Mouse (Mus musculus) embryonic facial prominence, embryonic 12.5 days (tissue): ENCODE results near the gene Atf7ip. TPM values are rescaled to one million over a fixed set of nuclear protein-coding genes. Genes with fewer than 3 reads are reported as not detected.

ENCODE experiments used
- ATAC-seq: fragments of 200-750 bp; cut with Nextera tagmentation; 2 replicates; pipeline ENCODE4 v1.8.0; 2017; ENCODE audit not compliant: insufficient number of reproducible peaks, insufficient read depth, low FRiP score, low TSS enrichment
- H3K27ac ChIP-seq: fragments of 300-500 bp; sonication (generic); 2 replicates; pipeline ENCODE4 v1.5.1; 2016; ENCODE audit warnings: mild to moderate bottlenecking
- H3K27me3 ChIP-seq: fragments of 300-500 bp; sonication (generic); 2 replicates; pipeline ENCODE4 v1.6.1; 2016; ENCODE audit warnings: mild to moderate bottlenecking, moderate library complexity
- H3K36me3 ChIP-seq: fragments of 300-500 bp; sonication (generic); 2 replicates; pipeline ENCODE4 v1.6.1; 2016; ENCODE audit warnings: mild to moderate bottlenecking
- H3K4me1 ChIP-seq: fragments of 300-500 bp; sonication (generic); 2 replicates; pipeline ENCODE4 v1.6.1; 2016
- H3K4me2 ChIP-seq: fragments of 300-500 bp; sonication (generic); replicated peaks from 2 replicates; pipeline ENCODE4 v1.6.1; 2016; ENCODE audit warnings: mild to moderate bottlenecking, moderate library complexity
- H3K4me3 ChIP-seq: fragments of 300-500 bp; sonication (generic); 2 replicates; pipeline ENCODE4 v1.5.1; 2016; ENCODE audit warnings: mild to moderate bottlenecking
- H3K9ac ChIP-seq: fragments of 300-500 bp; sonication (generic); 2 replicates; pipeline ENCODE4 v1.6.1; 2016; ENCODE audit warnings: mild to moderate bottlenecking, moderate library complexity
- H3K9me3 ChIP-seq: fragments of 300-500 bp; sonication (generic); 2 replicates; pipeline ENCODE4 v1.6.1; 2016; ENCODE audit warnings: mild to moderate bottlenecking, moderate library complexity
- WGBS: fragments of 180-500 bp; shearing (Covaris S2); methylation state at CpG from one replicate; pipeline ENCODE4 v1.1.7; 2016; 5-methylcytosine and 5-hydroxymethylcytosine counted together
- polyA plus RNA-seq: library from polyadenylated mRNA; unstranded; fragments of >200 nt; fragmentation: Nextera tagmentation; extraction: Ambion mirVana; gene quantifications from 2 replicates; pipeline ENCODE4 v1.2.1, GENCODE M21; 2016

The Atf7ip gene
- polyA plus RNA-seq, 1 experiment from 2014 or later = 55.1 TPM

- Histone ChIP-seq H3K4me1 (no peaks in the 10 kb centered on the region), H3K27ac (no peak overlapping the region)
These were observed 18.4 kb upstream of the Atf7ip start for GRCm38 (mm10) chr6:136487554-136487950.

GRCm38 (mm10) chr6:136489899-136490298 lies 16.1 kb upstream of the Atf7ip start:
- no peak overlapping the region for H3K4me3 ChIP-seq
- no peak overlapping the region for H3K9ac ChIP-seq
- no peaks in the 10 kb centered on the region for H3K9me3 ChIP-seq
- no peak overlapping the region for H3K27ac ChIP-seq
- H3K4me1 ChIP-seq = no peaks in the 10 kb centered on the region
- H3K4me2 ChIP-seq = no peak overlapping the region
- no peak for ATAC-seq
- H3K36me3 ChIP-seq = no peaks in the 10 kb centered on the region
- WGBS = 73% methylated on average over 3 of the region's 3 CpGs
- no peaks in the 10 kb centered on the region for H3K27me3 ChIP-seq

More at GRCm38 (mm10) chr6:136487554-136487950, 18.4 kb upstream of the Atf7ip start:
- no peaks in the 10 kb centered on the region for H3K36me3 ChIP-seq
- ATAC-seq = no peak; the same call in 1 of the 2 replicates
- H3K27me3 ChIP-seq = no peaks in the 10 kb centered on the region
- H3K9ac ChIP-seq = no peak overlapping the region
- H3K9me3 ChIP-seq = no peaks in the 10 kb centered on the region
- no peak overlapping the region for H3K4me2 ChIP-seq
- H3K4me3 ChIP-seq = no peak overlapping the region
- 95% methylated on average over 1 of the region's 1 CpGs for WGBS

GRCm38 (mm10) chr6:136490516-136491475 lies 15.2 kb upstream of the Atf7ip start:
- Histone ChIP-seq H3K9me3 (no peaks in the 10 kb centered on the region), H3K9ac (no peak overlapping the region), H3K4me3 (no peak overlapping the region), H3K4me1 (no peaks in the 10 kb centered on the region), H3K27me3 (no peaks in the 10 kb centered on the region), H3K4me2 (no peak overlapping the region), H3K36me3 (no peaks in the 10 kb centered on the region), H3K27ac (no peak overlapping the region)
- ATAC-seq = no peak
- 77% methylated on average over 6 of the region's 6 CpGs for WGBS

- H3K27me3 ChIP-seq = no peaks in the 10 kb centered on the region
- no peaks in the 10 kb centered on the region for H3K36me3 ChIP-seq
- H3K4me1 ChIP-seq = no peaks in the 10 kb centered on the region
- 86% methylated on average over 5 of the region's 5 CpGs for WGBS
- no peak overlapping the region for H3K9ac ChIP-seq
- no peak overlapping the region for H3K27ac ChIP-seq
- H3K9me3 ChIP-seq = no peaks in the 10 kb centered on the region
- no peak overlapping the region for H3K4me2 ChIP-seq
- ATAC-seq = no peak
- H3K4me3 ChIP-seq = no peak overlapping the region
These were observed 14.3 kb upstream of the Atf7ip start for GRCm38 (mm10) chr6:136491631-136492030.

GRCm38 (mm10) chr6:136492251-136492650 lies 13.7 kb upstream of the Atf7ip start:
- no peak overlapping the region for H3K27ac ChIP-seq
- H3K4me2 ChIP-seq = no peak overlapping the region
- 89% methylated on average over 4 of the region's 4 CpGs for WGBS
- no peaks in the 10 kb centered on the region for H3K27me3 ChIP-seq
- H3K4me1 ChIP-seq = no peaks in the 10 kb centered on the region
- no peak overlapping the region for H3K9ac ChIP-seq
- no peak for ATAC-seq
- H3K36me3 ChIP-seq = no peaks in the 10 kb centered on the region
- no peaks in the 10 kb centered on the region for H3K9me3 ChIP-seq
- no peak overlapping the region for H3K4me3 ChIP-seq

GRCm38 (mm10) chr6:136493486-136493885 lies 12.5 kb upstream of the Atf7ip start:
- WGBS = 92% methylated on average over 7 of the region's 7 CpGs
- no peak overlapping the region for H3K4me3 ChIP-seq
- no peak overlapping the region for H3K4me2 ChIP-seq
- no peaks in the 10 kb centered on the region for H3K9me3 ChIP-seq
- no peaks in the 10 kb centered on the region for H3K27me3 ChIP-seq
- no peak for ATAC-seq
- no peak overlapping the region for H3K27ac ChIP-seq
- H3K36me3 ChIP-seq = no peaks in the 10 kb centered on the region
- H3K4me1 ChIP-seq = no peaks in the 10 kb centered on the region
- H3K9ac ChIP-seq = no peak overlapping the region

GRCm38 (mm10) chr6:136493910-136494751 lies 11.8 kb upstream of the Atf7ip start:
- no peak overlapping the region for H3K4me2 ChIP-seq
- H3K4me1 ChIP-seq = no peaks in the 10 kb centered on the region
- H3K36me3 ChIP-seq = no peaks in the 10 kb centered on the region
- no peak overlapping the region for H3K9ac ChIP-seq
- no peak for ATAC-seq
- H3K4me3 ChIP-seq = no peak overlapping the region
- no peaks in the 10 kb centered on the region for H3K27me3 ChIP-seq
- 89% methylated on average over 12 of the region's 12 CpGs for whole genome bisulfite sequencing
- no peaks in the 10 kb centered on the region for H3K9me3 ChIP-seq
- no peak overlapping the region for H3K27ac ChIP-seq

- Histone ChIP-seq H3K27me3 (no peaks in the 10 kb centered on the region), H3K4me3 (no peak overlapping the region), H3K27ac (no peak overlapping the region), H3K4me2 (no peak overlapping the region), H3K4me1 (no peaks in the 10 kb centered on the region), H3K36me3 (no peaks in the 10 kb centered on the region), H3K9me3 (no peaks in the 10 kb centered on the region), H3K9ac (no peak overlapping the region)
- 90% methylated on average over 12 of the region's 12 CpGs for WGBS
- no peak for ATAC-seq
These were observed 10.9 kb upstream of the Atf7ip start for GRCm38 (mm10) chr6:136495023-136495422.

- no peak overlapping the region for H3K9ac ChIP-seq
- H3K27ac ChIP-seq = no peak overlapping the region
- no peak overlapping the region for H3K4me2 ChIP-seq
- no peaks in the 10 kb centered on the region for H3K36me3 ChIP-seq
- no peaks in the 10 kb centered on the region for H3K27me3 ChIP-seq
- no peaks in the 10 kb centered on the region for H3K9me3 ChIP-seq
- no peaks in the 10 kb centered on the region for H3K4me1 ChIP-seq
- no peak overlapping the region for H3K4me3 ChIP-seq
- WGBS = 64% methylated on average over 5 of the region's 5 CpGs
- ATAC-seq = no peak
These were observed 8.2 kb upstream of the Atf7ip start for GRCm38 (mm10) chr6:136497744-136498143.

- Histone ChIP-seq H3K4me2 (no peak overlapping the region), H3K36me3 (no peaks in the 10 kb centered on the region), H3K4me1 (no peaks in the 10 kb centered on the region), H3K27ac (no peak overlapping the region), H3K9me3 (no peaks in the 10 kb centered on the region), H3K9ac (no peak overlapping the region), H3K27me3 (no peaks in the 10 kb centered on the region), H3K4me3 (no peak overlapping the region)
- WGBS = 64% methylated on average over 10 of the region's 10 CpGs
- ATAC-seq = no peak
These were observed 6.5 kb upstream of the Atf7ip start for GRCm38 (mm10) chr6:136499292-136499977.

GRCm38 (mm10) chr6:136508652-136509051 lies 2.7 kb downstream of the Atf7ip start:
- Histone ChIP-seq H3K27me3 (no peaks in the 10 kb centered on the region), H3K9me3 (no peaks in the 10 kb centered on the region), H3K36me3 (no peaks in the 10 kb centered on the region), H3K4me1 (no peaks in the 10 kb centered on the region), H3K4me2 (no peak overlapping the region), H3K4me3 (no peak overlapping the region), H3K9ac (no peak overlapping the region), H3K27ac (no peak overlapping the region)
- 69% methylated on average over 3 of the region's 3 CpGs for WGBS
- ATAC-seq = no peak
